ENCODE assay signal across 8 mouse cellular contexts in the genomic region with DNA sequence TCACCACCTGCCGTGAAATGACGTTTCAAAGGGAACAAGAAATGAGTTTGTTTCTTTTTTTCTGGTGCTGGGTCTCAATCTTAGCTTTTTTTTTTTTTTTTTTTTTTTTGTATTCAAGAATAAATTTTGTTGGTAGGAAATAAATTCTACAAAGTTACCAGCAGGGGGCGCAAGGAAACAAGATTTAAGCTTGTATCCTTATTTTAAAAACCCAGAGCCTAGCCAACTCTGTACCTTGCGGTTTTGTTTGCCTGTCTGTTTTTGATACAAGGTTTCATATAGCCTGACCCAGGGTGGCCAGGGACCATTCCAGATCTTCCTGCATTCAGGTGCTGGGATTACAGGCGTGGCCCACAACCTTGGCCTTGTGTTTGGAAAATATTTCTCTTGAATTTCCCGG. TPM values are rescaled to one million over a fixed set of nuclear protein-coding genes. Genes with fewer than 3 reads are reported as not detected.
DNase-seq lines count a peak whose midpoint lies in the region; ATAC-seq lines count a peak whose summit lies in the region.

No protein-coding gene starts in this region.

- no peak overlapping the region for H3K4me3 ChIP-seq in forebrain, embryonic 10.5 days
- no peak overlapping the region for H3K4me3 ChIP-seq in forebrain, embryonic 11.5 days (ENCODE audit: low read depth, low read length)
- H3K4me3 ChIP-seq in neural tube, embryonic 15.5 days (replicated peaks), result no peak overlapping the region

- WGBS in forebrain, embryonic 10.5 days, result 38% methylated on average over 6 of the region's 6 CpGs
- 32% methylated on average over 6 of the region's 6 CpGs for WGBS in forebrain, embryonic 11.5 days
- 31% methylated on average over 6 of the region's 6 CpGs for WGBS in neural tube, embryonic 15.5 days

- no peak overlapping the region for H3K4me2 ChIP-seq in forebrain, embryonic 11.5 days (ENCODE audit: low read depth, low read length, severe bottlenecking)
- no peak overlapping the region for H3K4me2 ChIP-seq in neural tube, embryonic 15.5 days

- no peak overlapping the region for H3K27ac ChIP-seq in forebrain, embryonic 10.5 days
- no peak overlapping the region for H3K27ac ChIP-seq in forebrain, embryonic 11.5 days (ENCODE audit: low read depth, low read length)
- H3K27ac ChIP-seq in neural tube, embryonic 15.5 days (replicated peaks), result no peak overlapping the region

- no peak overlapping the region for H3K9ac ChIP-seq in forebrain, embryonic 11.5 days (ENCODE audit: low read length)
- H3K9ac ChIP-seq in neural tube, embryonic 15.5 days (replicated peaks), result no peak overlapping the region

- DNase-seq in forebrain, embryonic 10.5 days (ENCODE audit: extremely low spot score, low spot score), result peak; percentile 50
- no peak for DNase-seq in forebrain, embryonic 11.5 days (ENCODE audit: low spot score)
- DNase-seq in neural tube, embryonic 10.5 days (ENCODE audit: extremely low spot score, low spot score), result peak; percentile 55
- DNase-seq in cerebellum, adult 8-10 months, result peak; percentile 82
- DNase-seq in heart, postnatal 4 days, result peak; percentile 79
- peak; percentile 71 for DNase-seq in lung, postnatal 25 days (ENCODE audit: low spot score)
- peak; percentile 73 to 87 for DNase-seq in spleen, postnatal 4 days (ENCODE audit: low spot score in 2 of 2)

- no peaks in the 10 kb centered on the region for H3K9me3 ChIP-seq in forebrain, embryonic 10.5 days
- H3K9me3 ChIP-seq in forebrain, embryonic 11.5 days (ENCODE audit: control insufficient read depth, low read length), result no peaks in the 10 kb centered on the region
- H3K9me3 ChIP-seq in neural tube, embryonic 15.5 days (replicated peaks), result no peaks in the 10 kb centered on the region

- H3K27me3 ChIP-seq in forebrain, embryonic 10.5 days (ENCODE audit: poor library complexity, severe bottlenecking), result no peaks in the 10 kb centered on the region
- no peaks in the 10 kb centered on the region for H3K27me3 ChIP-seq in forebrain, embryonic 11.5 days (ENCODE audit: control insufficient read depth, insufficient read depth, low read length)
- H3K27me3 ChIP-seq in neural tube, embryonic 15.5 days (replicated peaks), result no peaks in the 10 kb centered on the region

- no peaks in the 10 kb centered on the region for H3K36me3 ChIP-seq in forebrain, embryonic 10.5 days (replicated peaks)
- H3K36me3 ChIP-seq in forebrain, embryonic 11.5 days (ENCODE audit: control insufficient read depth, insufficient read depth, low read length), result no peaks in the 10 kb centered on the region
- no peaks in the 10 kb centered on the region for H3K36me3 ChIP-seq in neural tube, embryonic 15.5 days

- peaks cover 13% of the 10 kb centered on the region for H3K4me1 ChIP-seq in forebrain, embryonic 10.5 days
- no peaks in the 10 kb centered on the region for H3K4me1 ChIP-seq in forebrain, embryonic 11.5 days (replicated peaks; ENCODE audit: control insufficient read depth, insufficient read depth, low read length)
- peaks cover 5% of the 10 kb centered on the region; the same call in 1 of the 2 replicates for H3K4me1 ChIP-seq in neural tube, embryonic 15.5 days

- no peak for ATAC-seq in forebrain, embryonic 11.5 days (replicated peaks; ENCODE audit: low FRiP score)
- ATAC-seq in neural tube, embryonic 15.5 days (ENCODE audit: low FRiP score), result no peak

RNA-seq across cellular contexts. Expression of a gene that starts 4.0 kb away (rescaled TPM):
- polyA plus RNA-seq in forebrain, embryonic 10.5 days (2016; fragmentation: Nextera tagmentation; extraction: Ambion mirVana), result 8.3 and 10.4 TPM in 2 replicates
- 7.3 and 9.3 TPM in 2 replicates for polyA plus RNA-seq in forebrain, embryonic 11.5 days (2014; fragmentation: Nextera tagmentation; extraction: Ambion mirVana)
- 19.6 and 21.0 TPM in 2 replicates for polyA plus RNA-seq in neural tube, embryonic 15.5 days (2015; fragmentation: Nextera tagmentation; extraction: Ambion mirVana)
- total RNA-seq in heart, postnatal 4 days (2021), result 10 to 100 TPM; 12.1 to 12.7 TPM

RNA-seq across cellular contexts. Expression of a gene that starts 17.4 kb away (rescaled TPM):
- polyA plus RNA-seq in forebrain, embryonic 10.5 days (2016; fragmentation: Nextera tagmentation; extraction: Ambion mirVana), result 0.26 and 0.33 TPM in 2 replicates
- polyA plus RNA-seq in forebrain, embryonic 11.5 days (2014; fragmentation: Nextera tagmentation; extraction: Ambion mirVana), result not detected in 2 replicates
- polyA plus RNA-seq in neural tube, embryonic 15.5 days (2015; fragmentation: Nextera tagmentation; extraction: Ambion mirVana), result 0.68 TPM in 1 of 2 replicates, not detected in the other
- total RNA-seq in heart, postnatal 4 days (2021), result not detected

RNA-seq across cellular contexts. Expression of a gene that starts 49.3 kb away (rescaled TPM):
- polyA plus RNA-seq in forebrain, embryonic 10.5 days (2016; fragmentation: Nextera tagmentation; extraction: Ambion mirVana), result 6.9 and 7.9 TPM in 2 replicates
- polyA plus RNA-seq in forebrain, embryonic 11.5 days (2014; fragmentation: Nextera tagmentation; extraction: Ambion mirVana), result 9.6 and 9.8 TPM in 2 replicates
- 14.1 and 14.2 TPM in 2 replicates for polyA plus RNA-seq in neural tube, embryonic 15.5 days (2015; fragmentation: Nextera tagmentation; extraction: Ambion mirVana)
- 10 to 100 TPM; 19.2 to 19.8 TPM for total RNA-seq in heart, postnatal 4 days (2021)
